Mouse (Mus musculus) gastrocnemius, adult 8-10 months (tissue): Measurements from ENCODE around the gene Sppl2b. TPM values are rescaled to one million over a fixed set of nuclear protein-coding genes. Genes with fewer than 3 reads are reported as not detected.
A peak's percentile ranks its signal among the peaks of the same experiment; 100 is the strongest.

Experiments
- DNase-seq, 2 experiments: peaks; one replicate each; pipeline ENCODE4 v3.0.0; 2022; ENCODE audit warnings: low spot score in 2 of 2
- total RNA-seq, 4 experiments: library from RNA; stranded (reverse); gene quantifications; 2 replicates each; pipeline ENCODE4 v1.2.4; 2022

Gene Sppl2b
- total RNA-seq, 4 experiments from 2014 or later, result 11.3 to 12.5 (median 11.7) TPM

- no peak for DNase-seq
Measured at GRCm38 (mm10) chr10:80896581-80897485, 41.8 kb downstream of the Sppl2b start.

GRCm38 (mm10) chr10:80897861-80898510 is 42.9 kb downstream of the Sppl2b start:
- DNase-seq, result no peak

- DNase-seq, result no peak
Measured at GRCm38 (mm10) chr10:80899074-80899473, 44.0 kb downstream of the Sppl2b start.

GRCm38 (mm10) chr10:80899591-80900317 is 44.7 kb downstream of the Sppl2b start:
- DNase-seq, result peak in 1 of 2 experiments; percentile 38

- peak; percentile 97 to 99 for DNase-seq
Measured at GRCm38 (mm10) chr10:80900318-80901247, 45.5 kb downstream of the Sppl2b start, which contains the start of gene Timm13. Timm13 (minus strand) TSS chr10:80900969.

GRCm38 (mm10) chr10:80901409-80902272 is 46.6 kb downstream of the Sppl2b start:
- no peak for DNase-seq

DNA sequence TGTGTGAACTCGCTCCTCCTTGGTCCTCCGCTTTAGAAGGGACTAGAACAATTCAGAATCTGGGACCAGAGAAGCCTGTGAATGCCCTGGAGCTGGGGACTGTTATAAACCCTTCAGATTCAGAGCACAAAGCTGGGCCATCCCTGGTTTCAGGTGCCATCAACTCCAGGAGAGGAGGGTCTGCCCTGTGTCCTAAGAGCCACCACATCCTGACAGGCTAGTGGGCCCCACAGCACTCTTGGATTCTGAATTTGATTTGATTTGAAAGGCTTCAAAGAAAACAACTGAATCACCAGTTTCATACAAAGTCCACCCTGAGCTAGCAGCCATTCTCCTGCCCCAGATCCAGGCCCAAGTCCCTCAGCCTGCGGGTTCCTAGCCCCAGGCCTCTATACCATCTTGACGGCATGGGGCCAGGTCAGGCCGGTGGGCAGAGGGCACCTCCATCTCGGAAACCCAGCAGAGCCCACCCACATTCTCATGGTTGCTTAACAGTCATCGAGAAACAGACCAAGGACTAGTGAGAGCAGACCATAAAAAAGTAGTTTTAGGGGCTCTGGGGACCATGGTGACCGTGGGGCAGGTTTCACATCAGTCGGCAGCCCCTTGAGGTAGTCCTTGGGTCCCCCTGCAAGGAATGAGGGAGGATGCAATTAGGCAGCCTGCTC is 47.3 kb downstream of the Sppl2b start:
- no peak for DNase-seq

DNA sequence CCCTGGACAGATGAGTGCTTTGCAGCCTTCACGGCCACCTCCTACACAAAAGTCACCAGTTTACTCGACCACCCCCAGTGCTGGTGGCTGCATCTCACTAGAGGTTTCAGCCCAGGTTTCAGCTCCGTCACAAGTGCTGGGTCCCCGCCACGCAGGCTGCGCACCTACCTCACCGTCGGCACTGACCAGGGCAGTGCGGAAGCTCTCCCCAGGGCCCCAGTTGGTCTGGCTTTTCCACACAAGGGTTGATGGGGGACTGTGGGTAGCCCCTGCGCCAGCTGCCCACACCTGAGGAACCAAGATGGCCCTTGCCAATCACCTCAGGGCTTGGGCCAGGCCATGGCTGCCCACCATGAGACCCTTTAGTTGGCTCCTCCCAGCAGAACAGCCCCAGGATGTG is 48.2 kb downstream of the Sppl2b start:
- DNase-seq, result no peak

- DNase-seq, result no peak
Measured at GRCm38 (mm10) chr10:80904004-80904693, 49.1 kb downstream of the Sppl2b start.

DNA sequence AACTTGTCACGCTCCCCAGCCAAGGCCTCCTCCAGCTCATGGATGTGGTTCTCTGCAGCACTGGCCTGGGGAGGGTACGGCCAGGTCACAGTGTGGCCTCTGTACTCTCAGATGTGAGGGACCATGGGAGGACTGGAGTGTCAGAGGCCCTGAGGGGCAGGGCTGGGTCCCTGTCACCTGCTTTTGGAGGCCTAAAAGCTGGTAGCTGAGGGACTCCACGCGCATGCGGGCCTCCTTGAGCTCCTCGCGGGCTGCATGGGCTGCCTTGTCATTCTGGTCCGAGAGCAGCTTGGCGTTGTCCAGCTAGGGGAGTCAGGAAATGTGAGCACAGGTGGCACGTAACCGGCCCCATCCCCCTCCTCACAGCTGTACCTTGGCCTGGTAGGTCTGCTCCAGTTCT is 49.6 kb downstream of the Sppl2b start:
- DNase-seq, result no peak

GRCm38 (mm10) chr10:80909375-80910162 is 54.5 kb downstream of the Sppl2b start:
- no peak for DNase-seq

DNA sequence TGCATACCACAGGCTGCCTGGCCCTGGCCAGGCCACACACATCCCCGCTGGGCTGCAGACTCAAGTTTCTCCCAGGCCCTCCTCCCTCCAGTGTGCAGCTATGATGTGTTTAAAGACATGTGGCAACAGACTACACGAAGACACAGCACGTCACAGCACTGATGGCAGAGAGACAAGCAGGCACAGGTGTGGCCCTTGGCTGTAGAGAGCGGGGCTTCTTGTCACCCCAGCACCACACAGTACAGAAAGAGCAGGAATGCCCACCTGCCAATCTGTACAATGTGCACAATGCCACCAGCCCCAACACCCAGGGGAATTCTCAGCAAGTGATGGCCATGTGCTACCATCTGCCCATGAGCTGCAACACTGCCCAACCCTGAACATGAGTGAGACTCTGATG is 56.3 kb downstream of the Sppl2b start:
- DNase-seq, result no peak

- DNase-seq, result no peak
Measured at GRCm38 (mm10) chr10:80911891-80912290, 56.8 kb downstream of the Sppl2b start.

GRCm38 (mm10) chr10:80913364-80914011 is 58.4 kb downstream of the Sppl2b start:
- no peak for DNase-seq

GRCm38 (mm10) chr10:80914253-80914656 is 59.2 kb downstream of the Sppl2b start:
- peak in 1 of 2 experiments; percentile 56 for DNase-seq

- no peak for DNase-seq
Measured at GRCm38 (mm10) chr10:80915260-80915659, 60.2 kb downstream of the Sppl2b start.

GRCm38 (mm10) chr10:80915736-80916135 is 60.7 kb downstream of the Sppl2b start:
- no peak for DNase-seq
